Mouse (Mus musculus) forebrain, embryonic 16.5 days (tissue): ENCODE results near the gene Diaph3. TPM values are rescaled to one million over a fixed set of nuclear protein-coding genes. Genes with fewer than 3 reads are reported as not detected.

Experiments used
- ATAC-seq: fragments of 200-750 bp; cut with Nextera tagmentation; 2 replicates; pipeline ENCODE4 v1.8.0; 2017; ENCODE audit warnings: mild to moderate bottlenecking, moderate library complexity
- H3K27ac ChIP-seq: fragments of 300-500 bp; sonication (generic); 2 replicates; pipeline ENCODE4 v1.5.1; 2014; ENCODE audit warnings: low read length, control low read depth
- H3K27me3 ChIP-seq: fragments of 300-500 bp; sonication (generic); replicated peaks from 2 replicates; pipeline ENCODE4 v1.6.1; 2014; ENCODE audit warnings: low read length; ENCODE audit not compliant: control insufficient read depth, insufficient read depth
- H3K36me3 ChIP-seq: fragments of 300-500 bp; sonication (generic); 2 replicates; pipeline ENCODE4 v1.6.1; 2014; ENCODE audit not compliant: control insufficient read depth, insufficient read depth
- H3K4me1 ChIP-seq: fragments of 300-500 bp; sonication (generic); replicated peaks from 2 replicates; pipeline ENCODE4 v1.6.1; 2014; ENCODE audit warnings: low read length; ENCODE audit not compliant: control insufficient read depth, insufficient read depth
- H3K4me2 ChIP-seq: fragments of 300-500 bp; sonication (generic); 2 replicates; pipeline ENCODE4 v1.6.1; 2014; ENCODE audit warnings: mild to moderate bottlenecking, low read length, control low read depth
- H3K4me3 ChIP-seq: fragments of 300-500 bp; sonication (generic); replicated peaks from 2 replicates; pipeline ENCODE4 v1.5.1; 2014; ENCODE audit warnings: mild to moderate bottlenecking, low read length, control low read depth
- H3K9ac ChIP-seq: fragments of 300-500 bp; sonication (generic); replicated peaks from 2 replicates; pipeline ENCODE4 v1.6.1; 2014; ENCODE audit warnings: low read depth, low read length, control low read depth
- H3K9me3 ChIP-seq: fragments of 300-500 bp; sonication (generic); 2 replicates; pipeline ENCODE4 v1.6.1; 2016; ENCODE audit warnings: low read length; ENCODE audit not compliant: control insufficient read depth
- WGBS: fragments of 180-500 bp; shearing (Covaris S2); extraction: QIAGEN DNeasy Blood & Tissue Kit; methylation state at CpG from one replicate; pipeline ENCODE4 v1.1.7; 2014; 5-methylcytosine and 5-hydroxymethylcytosine counted together
- polyA plus RNA-seq: library from polyadenylated mRNA; unstranded; fragments of >200 nt; fragmentation: Nextera tagmentation; extraction: Ambion mirVana; gene quantifications from 2 replicates; pipeline ENCODE4 v1.2.1, GENCODE M21; 2015

Diaph3 gene
- polyA plus RNA-seq: 5.0 and 5.9 TPM in 2 replicates

- peaks cover 11% of the 10 kb centered on the region for H3K4me1 ChIP-seq
- peak; percentile 100 for ATAC-seq
- no peaks in the 10 kb centered on the region for H3K36me3 ChIP-seq
- H3K27me3 ChIP-seq: no peaks in the 10 kb centered on the region
- H3K4me3 ChIP-seq: peak within 1 kb of the TSS; percentile 80
- H3K9ac ChIP-seq: peak within 1 kb of the TSS; percentile 57
- under 1% methylated on average over 43 of the region's 43 CpGs for WGBS
- H3K9me3 ChIP-seq: no peaks in the 10 kb centered on the region
- H3K27ac ChIP-seq: no peak within 1 kb of the TSS
- peak within 1 kb of the TSS; percentile 76 for H3K4me2 ChIP-seq
Observed at GRCm38 (mm10) chr14:87140963-87141486, at the start of gene Diaph3. Gene Diaph3, minus strand, starts transcription at chr14:87141235.

- ATAC-seq: no peak
Observed at GRCm38 (mm10) chr14:87190685-87191084, 49.6 kb upstream of the Diaph3 start.

GRCm38 (mm10) chr14:87171577-87171976, 30.5 kb upstream of the Diaph3 start:
- H3K4me3 ChIP-seq: no peak overlapping the region

More at GRCm38 (mm10) chr14:87190685-87191084, 49.6 kb upstream of the Diaph3 start:
- Histone ChIP-seq H3K4me3 (no peak overlapping the region), H3K27ac (no peak overlapping the region), H3K9ac (no peak overlapping the region), H3K9me3 (no peaks in the 10 kb centered on the region), H3K36me3 (no peaks in the 10 kb centered on the region), H3K27me3 (no peaks in the 10 kb centered on the region), H3K4me1 (no peaks in the 10 kb centered on the region), H3K4me2 (no peak overlapping the region)
- WGBS: 85% methylated on average over 4 of the region's 4 CpGs

GRCm38 (mm10) chr14:87169151-87169550, 28.1 kb upstream of the Diaph3 start:
- Histone ChIP-seq H3K27ac (no peak overlapping the region), H3K9me3 (no peaks in the 10 kb centered on the region), H3K36me3 (no peaks in the 10 kb centered on the region), H3K4me3 (no peak overlapping the region), H3K27me3 (no peaks in the 10 kb centered on the region), H3K4me1 (no peaks in the 10 kb centered on the region), H3K4me2 (no peak overlapping the region), H3K9ac (no peak overlapping the region)
- 64% methylated on average over 1 of the region's 1 CpGs for WGBS
- no peak for ATAC-seq

More at GRCm38 (mm10) chr14:87171577-87171976, 30.5 kb upstream of the Diaph3 start:
- 95% methylated on average over 6 of the region's 6 CpGs for WGBS
- no peaks in the 10 kb centered on the region for H3K4me1 ChIP-seq
- no peak overlapping the region for H3K4me2 ChIP-seq
- no peak overlapping the region for H3K27ac ChIP-seq
- no peak overlapping the region for H3K9ac ChIP-seq
- H3K36me3 ChIP-seq: no peaks in the 10 kb centered on the region
- ATAC-seq: no peak
- no peaks in the 10 kb centered on the region for H3K27me3 ChIP-seq
- H3K9me3 ChIP-seq: no peaks in the 10 kb centered on the region

- H3K27ac ChIP-seq: no peak overlapping the region
- H3K9ac ChIP-seq: no peak overlapping the region
- no peaks in the 10 kb centered on the region for H3K9me3 ChIP-seq
- H3K4me3 ChIP-seq: no peak overlapping the region
- H3K36me3 ChIP-seq: no peaks in the 10 kb centered on the region
- H3K27me3 ChIP-seq: no peaks in the 10 kb centered on the region
- ATAC-seq: no peak
- WGBS: 77% methylated on average over 9 of the region's 9 CpGs
- H3K4me1 ChIP-seq: no peaks in the 10 kb centered on the region
- H3K4me2 ChIP-seq: no peak overlapping the region
Observed at GRCm38 (mm10) chr14:87155621-87156238, 14.7 kb upstream of the Diaph3 start.

GRCm38 (mm10) chr14:87149684-87150083, 8.6 kb upstream of the Diaph3 start:
- H3K4me3 ChIP-seq: no peak overlapping the region
- H3K9ac ChIP-seq: no peak overlapping the region
- H3K27me3 ChIP-seq: no peaks in the 10 kb centered on the region
- H3K27ac ChIP-seq: no peak overlapping the region
- 82% methylated on average over 6 of the region's 6 CpGs for WGBS
- no peak for ATAC-seq
- H3K4me2 ChIP-seq: no peak overlapping the region
- no peaks in the 10 kb centered on the region for H3K9me3 ChIP-seq
- no peaks in the 10 kb centered on the region for H3K36me3 ChIP-seq
- H3K4me1 ChIP-seq: no peaks in the 10 kb centered on the region

- WGBS: 21% methylated on average over 3 of the region's 3 CpGs
- Histone ChIP-seq H3K4me1 (peaks cover under 1% of the 10 kb centered on the region; the same call in 1 of the 2 replicates), H3K9me3 (no peaks in the 10 kb centered on the region), H3K27ac (no peak overlapping the region), H3K27me3 (no peaks in the 10 kb centered on the region), H3K4me2 (no peak overlapping the region), H3K9ac (no peak overlapping the region), H3K36me3 (no peaks in the 10 kb centered on the region), H3K4me3 (no peak overlapping the region)
- no peak for ATAC-seq
Observed at GRCm38 (mm10) chr14:87146704-87147103, 5.7 kb upstream of the Diaph3 start.

GRCm38 (mm10) chr14:87145351-87145750, 4.3 kb upstream of the Diaph3 start:
- Histone ChIP-seq H3K36me3 (no peaks in the 10 kb centered on the region), H3K9ac (no peak overlapping the region), H3K9me3 (no peaks in the 10 kb centered on the region), H3K4me1 (peaks cover 9% of the 10 kb centered on the region), H3K27ac (no peak overlapping the region), H3K27me3 (no peaks in the 10 kb centered on the region), H3K4me3 (no peak overlapping the region), H3K4me2 (no peak overlapping the region)
- no peak for ATAC-seq
- 82% methylated on average over 3 of the region's 3 CpGs for WGBS

GRCm38 (mm10) chr14:87141777-87142176, 742 bp upstream of the Diaph3 start:
- no peak overlapping the region for H3K4me3 ChIP-seq
- peaks cover 11% of the 10 kb centered on the region for H3K4me1 ChIP-seq
- H3K4me2 ChIP-seq: peak overlapping the region; percentile 76
- H3K27me3 ChIP-seq: no peaks in the 10 kb centered on the region
- H3K36me3 ChIP-seq: no peaks in the 10 kb centered on the region
- no peak overlapping the region for H3K27ac ChIP-seq
- H3K9ac ChIP-seq: no peak overlapping the region
- ATAC-seq: no peak
- WGBS: 63% methylated on average over 11 of the region's 11 CpGs
- H3K9me3 ChIP-seq: no peaks in the 10 kb centered on the region
